Mouse (Mus musculus): Measurements from ENCODE around the gene Igsf23. TPM values are rescaled to one million over a fixed set of nuclear protein-coding genes. Genes with fewer than 3 reads are reported as not detected.

The Igsf23 gene
- polyA plus RNA-seq, 1 experiment: not detected

DNA sequence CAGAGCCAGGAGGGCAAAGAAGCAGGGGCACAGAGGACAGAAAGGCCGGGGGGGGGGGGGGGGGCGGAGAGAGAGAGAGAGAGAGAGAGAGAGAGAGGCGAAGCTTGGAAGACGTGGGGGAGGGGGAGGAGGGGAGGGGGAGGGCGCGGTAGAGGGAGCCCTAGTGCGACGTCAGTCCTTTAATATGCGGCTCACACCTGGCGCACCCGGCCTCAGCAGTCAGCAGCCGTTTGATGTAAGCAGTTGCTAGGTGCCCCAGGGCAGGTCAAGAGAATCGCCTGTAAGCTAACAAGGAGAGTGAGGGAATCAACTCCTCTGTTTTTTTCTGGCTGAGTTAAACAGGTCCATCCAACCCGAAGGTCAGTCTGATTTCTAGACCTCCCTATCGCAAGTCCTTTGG is 26.8 kb downstream of the Igsf23 start:
- Histone ChIP-seq H3K4me3 (ENCODE audit: insufficient read depth, low read length) (no peak overlapping the region), H3K4me1 (ENCODE audit: control insufficient read depth, insufficient read depth, low read length) (peaks cover 46% of the 10 kb centered on the region), H3K27ac (ENCODE audit: insufficient read depth, low read depth, low read length) (no peak overlapping the region)
- no peak for TF ChIP-seq CTCF (IDR thresholded peaks at IDR 0.05; ENCODE audit: low read depth, low read length)
- TF ChIP-seq POLR2A (IDR thresholded peaks at IDR 0.05; ENCODE audit: borderline replicate concordance, low read depth, low read length): no peak

DNA sequence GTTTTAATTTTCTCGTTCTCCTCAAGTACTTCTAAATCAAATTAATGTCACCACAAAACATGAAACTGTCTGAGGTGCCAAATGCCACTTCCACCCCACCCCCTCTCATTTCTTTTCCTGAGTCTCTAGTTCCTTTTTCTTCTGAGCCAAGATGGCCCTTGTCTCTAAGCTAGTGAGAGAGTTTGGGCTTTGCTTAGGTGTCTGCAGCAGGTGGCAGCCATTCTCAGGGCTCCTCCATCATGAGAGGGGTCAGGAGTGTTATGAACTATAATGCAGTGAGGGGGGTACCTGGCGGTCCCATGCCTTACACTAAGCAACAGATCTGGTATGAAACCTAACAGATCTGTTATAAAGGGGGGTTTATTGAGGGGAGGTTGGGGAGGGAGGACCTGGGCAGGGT is 27.2 kb downstream of the Igsf23 start:
- Histone ChIP-seq H3K27ac (ENCODE audit: insufficient read depth, low read depth, low read length) (no peak overlapping the region), H3K4me3 (ENCODE audit: insufficient read depth, low read length) (no peak overlapping the region), H3K4me1 (ENCODE audit: control insufficient read depth, insufficient read depth, low read length) (peaks cover 42% of the 10 kb centered on the region)
- TF ChIP-seq CTCF (IDR thresholded peaks at IDR 0.05; ENCODE audit: low read depth, low read length) (no peak), POLR2A (IDR thresholded peaks at IDR 0.05; ENCODE audit: borderline replicate concordance, low read depth, low read length) (no peak)

DNA sequence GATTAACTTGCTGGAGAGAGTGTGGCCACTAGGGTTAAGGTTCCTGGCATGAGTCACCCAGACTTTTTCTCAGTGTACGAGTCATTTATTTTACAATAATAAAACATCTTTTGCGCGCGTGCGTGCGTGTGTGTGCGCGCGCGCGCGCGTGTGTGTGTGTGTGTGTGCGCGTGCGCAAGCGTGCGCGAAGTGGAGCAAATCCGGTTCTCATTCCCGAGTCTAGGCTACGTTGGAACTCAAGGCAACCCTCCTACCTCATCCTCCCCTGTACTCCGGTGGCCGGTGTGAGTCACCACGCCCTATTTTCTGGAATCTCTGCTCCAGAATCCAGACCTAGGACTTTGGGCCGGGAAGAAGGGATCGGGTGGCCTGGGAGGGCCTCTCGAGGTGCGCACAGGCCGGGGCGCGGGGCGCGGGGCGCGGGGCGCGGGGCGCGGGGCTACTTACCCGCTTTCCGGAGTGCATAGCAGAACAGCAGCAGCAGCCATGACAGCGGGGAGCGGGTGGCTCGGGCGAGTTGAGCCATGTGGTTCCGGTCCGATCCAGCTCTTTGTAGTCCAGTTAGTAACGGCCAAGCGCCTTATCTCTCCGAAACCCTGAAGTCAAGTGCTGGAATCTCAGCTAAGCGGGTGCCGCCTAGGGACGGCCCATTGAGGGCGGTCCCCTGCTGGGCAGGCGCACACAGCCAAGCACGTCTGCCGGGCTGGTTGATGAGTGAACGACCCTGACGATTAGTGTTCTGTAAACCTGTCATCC is 29.9 kb downstream of the Igsf23 start, which contains the start of gene Pvr:
Gene Pvr (minus strand): TSS at position 655 of the 756 bp plus-strand sequence.
- Histone ChIP-seq H3K27ac (ENCODE audit: insufficient read depth, low read depth, low read length) (peak within 1 kb of the TSS; percentile 50), H3K4me3 (ENCODE audit: insufficient read depth, low read length) (peak within 1 kb of the TSS; percentile 70), H3K4me1 (ENCODE audit: control insufficient read depth, insufficient read depth, low read length) (peaks cover 22% of the 10 kb centered on the region)
- TF ChIP-seq POLR2A (IDR thresholded peaks at IDR 0.05; ENCODE audit: borderline replicate concordance, low read depth, low read length) (no peak), CTCF (IDR thresholded peaks at IDR 0.05; ENCODE audit: low read depth, low read length) (no peak)

DNA sequence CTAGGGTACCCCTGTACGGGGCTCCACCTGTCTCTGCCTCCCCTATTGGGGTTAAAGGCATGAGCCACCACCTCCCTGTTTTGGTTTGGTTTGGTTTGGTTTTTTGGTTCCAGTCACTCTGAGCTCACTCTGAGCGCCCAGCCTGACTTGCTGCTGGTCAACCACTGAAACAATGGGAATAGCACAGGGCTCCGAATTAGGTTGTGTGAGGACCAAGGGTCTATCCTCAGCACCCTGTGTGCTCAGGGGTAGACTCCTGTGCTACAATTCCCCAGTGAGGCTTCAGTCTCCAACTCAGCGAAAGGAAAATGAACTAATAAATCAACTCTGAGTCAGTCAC is 30.4 kb downstream of the Igsf23 start:
- TF ChIP-seq POLR2A (IDR thresholded peaks at IDR 0.05; ENCODE audit: borderline replicate concordance, low read depth, low read length) (no peak), CTCF (IDR thresholded peaks at IDR 0.05; ENCODE audit: low read depth, low read length) (no peak)
- H3K4me1 ChIP-seq (ENCODE audit: control insufficient read depth, insufficient read depth, low read length): peaks cover 22% of the 10 kb centered on the region
- peak overlapping the region; percentile 50; the same call in 1 of the 2 replicates for H3K27ac ChIP-seq (ENCODE audit: insufficient read depth, low read depth, low read length)
- peak overlapping the region; percentile 70 for H3K4me3 ChIP-seq (ENCODE audit: insufficient read depth, low read length)

GRCm38 (mm10) chr7:19914558-19914957 is 36.0 kb downstream of the Igsf23 start:
- Histone ChIP-seq H3K27ac (ENCODE audit: insufficient read depth, low read depth, low read length) (no peak overlapping the region), H3K4me3 (ENCODE audit: insufficient read depth, low read length) (no peak overlapping the region), H3K4me1 (ENCODE audit: control insufficient read depth, insufficient read depth, low read length) (peaks cover 2% of the 10 kb centered on the region; the same call in 1 of the 2 replicates)
- TF ChIP-seq POLR2A (IDR thresholded peaks at IDR 0.05; ENCODE audit: borderline replicate concordance, low read depth, low read length) (no peak), CTCF (IDR thresholded peaks at IDR 0.05; ENCODE audit: low read depth, low read length) (no peak)

GRCm38 (mm10) chr7:19911695-19912524 is 38.6 kb downstream of the Igsf23 start:
- H3K27ac ChIP-seq (ENCODE audit: insufficient read depth, low read depth, low read length): no peak overlapping the region
- H3K4me3 ChIP-seq (ENCODE audit: insufficient read depth, low read length): no peak overlapping the region
- TF ChIP-seq CTCF (IDR thresholded peaks at IDR 0.05; ENCODE audit: low read depth, low read length) (no peak), POLR2A (IDR thresholded peaks at IDR 0.05; ENCODE audit: borderline replicate concordance, low read depth, low read length) (no peak)
- H3K4me1 ChIP-seq (ENCODE audit: control insufficient read depth, insufficient read depth, low read length): peaks cover 2% of the 10 kb centered on the region; the same call in 1 of the 2 replicates

DNA sequence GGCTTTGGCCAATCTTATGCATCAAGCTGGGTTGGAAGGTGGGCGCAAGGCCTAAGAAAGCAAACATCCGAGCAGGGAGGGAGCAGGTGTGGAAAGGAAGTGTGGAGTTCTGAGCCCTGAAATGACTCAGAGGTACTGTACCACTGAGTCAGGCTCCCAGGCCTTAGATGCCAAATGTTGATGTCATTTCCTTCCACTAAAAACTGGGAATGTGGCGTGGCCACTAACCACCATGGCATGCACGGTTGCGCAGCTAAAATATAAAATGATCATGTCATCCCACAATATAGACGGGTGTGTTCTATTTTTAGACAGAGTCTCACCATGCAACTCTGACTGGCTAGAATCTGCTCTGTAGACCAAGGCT is 39.3 kb downstream of the Igsf23 start:
- TF ChIP-seq CTCF (IDR thresholded peaks at IDR 0.05; ENCODE audit: low read depth, low read length) (no peak), POLR2A (IDR thresholded peaks at IDR 0.05; ENCODE audit: borderline replicate concordance, low read depth, low read length) (no peak)
- Histone ChIP-seq H3K4me1 (ENCODE audit: control insufficient read depth, insufficient read depth, low read length) (peaks cover 2% of the 10 kb centered on the region; the same call in 1 of the 2 replicates), H3K4me3 (ENCODE audit: insufficient read depth, low read length) (no peak overlapping the region), H3K27ac (ENCODE audit: insufficient read depth, low read depth, low read length) (no peak overlapping the region)

DNA sequence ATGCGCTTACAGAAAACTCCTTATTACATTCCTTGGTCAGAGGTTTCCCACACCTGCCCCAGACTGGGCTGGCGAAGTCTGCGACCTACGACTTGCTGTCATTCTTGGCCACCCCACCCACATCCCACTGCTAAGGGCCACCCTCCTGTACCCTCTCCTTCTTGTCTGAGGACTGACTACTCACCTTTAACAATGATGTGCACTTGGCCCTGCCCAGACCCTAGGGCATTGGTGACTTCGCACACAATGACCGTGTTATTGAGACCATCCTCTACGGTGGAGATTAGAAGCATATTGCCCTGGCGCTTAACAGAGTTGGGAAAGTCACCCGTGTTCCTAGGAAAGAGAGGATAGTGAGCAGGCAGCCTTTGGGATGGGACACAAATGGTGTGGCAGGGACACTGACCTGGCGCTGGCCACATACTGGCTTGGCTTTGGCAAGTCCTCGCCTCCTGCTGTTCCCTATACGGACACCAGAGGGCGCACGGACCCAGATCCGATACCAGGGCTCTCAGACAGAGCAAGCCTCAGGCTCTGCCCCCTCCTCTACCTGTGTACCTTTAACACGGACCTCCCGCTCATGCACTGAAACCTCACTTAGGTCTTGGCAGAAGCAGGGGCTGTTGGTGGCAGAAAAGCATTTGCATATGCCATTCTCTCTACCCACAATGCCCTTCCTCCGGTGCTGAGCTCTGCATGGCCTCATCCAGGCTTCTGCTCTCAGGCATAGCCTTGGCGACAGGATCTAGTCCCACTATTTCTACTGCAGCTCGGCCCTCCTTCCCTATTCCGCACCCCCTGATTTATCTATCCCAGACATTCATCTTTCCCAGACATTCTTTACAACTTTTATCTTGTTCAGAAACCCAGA is 39.9 kb downstream of the Igsf23 start:
- peaks cover 2% of the 10 kb centered on the region; the same call in 1 of the 2 replicates for H3K4me1 ChIP-seq (ENCODE audit: control insufficient read depth, insufficient read depth, low read length)
- no peak overlapping the region for H3K27ac ChIP-seq (ENCODE audit: insufficient read depth, low read depth, low read length)
- TF ChIP-seq CTCF (IDR thresholded peaks at IDR 0.05; ENCODE audit: low read depth, low read length): peak; percentile 67
- no peak for TF ChIP-seq POLR2A (IDR thresholded peaks at IDR 0.05; ENCODE audit: borderline replicate concordance, low read depth, low read length)
- H3K4me3 ChIP-seq (ENCODE audit: insufficient read depth, low read length): no peak overlapping the region

DNA sequence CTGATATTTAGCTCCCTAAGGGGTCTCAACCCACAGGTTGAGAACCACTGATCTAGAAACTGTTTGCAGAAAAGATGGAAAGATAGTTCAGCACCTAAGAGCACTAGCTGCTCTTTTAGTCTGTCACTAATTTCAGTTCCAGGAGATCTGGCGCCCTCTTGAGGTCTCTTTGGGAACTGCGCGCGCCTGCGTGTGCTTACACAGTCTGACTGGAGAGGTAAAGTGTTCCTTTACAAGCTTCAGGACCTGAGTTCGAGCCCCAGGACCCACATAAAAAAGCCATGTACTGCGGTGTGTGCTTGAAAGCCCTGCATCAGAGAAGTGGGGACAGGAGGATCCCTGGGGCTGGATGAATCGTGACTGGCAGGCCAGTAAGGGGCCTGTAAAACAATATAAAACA is 60.7 kb downstream of the Igsf23 start:
- Histone ChIP-seq H3K4me1 (ENCODE audit: control insufficient read depth, insufficient read depth, low read length) (peaks cover 14% of the 10 kb centered on the region), H3K4me3 (ENCODE audit: insufficient read depth, low read length) (no peak overlapping the region), H3K27ac (ENCODE audit: insufficient read depth, low read depth, low read length) (no peak overlapping the region)
- TF ChIP-seq POLR2A (IDR thresholded peaks at IDR 0.05; ENCODE audit: borderline replicate concordance, low read depth, low read length): no peak
- TF ChIP-seq CTCF (IDR thresholded peaks at IDR 0.05; ENCODE audit: low read depth, low read length): peak; percentile 83

Data from bone marrow macrophage, adult 2 months (primary cell).